Mouse (Mus musculus) gastrocnemius, adult 8-10 months (tissue): ENCODE data around the gene Zfp282. TPM values are rescaled to one million over a fixed set of nuclear protein-coding genes. Genes with fewer than 3 reads are reported as not detected.
"Not testable (repeated sequence)": the region's sequence is repeated elsewhere in the genome, so short reads cannot be mapped to it uniquely, and the experiment has no call there.

Experiments used
- DNase-seq, 2 experiments: peaks; one replicate each; pipeline ENCODE4 v3.0.0; 2022; ENCODE audit warnings: low spot score in 2 of 2
- total RNA-seq, 4 experiments: library from RNA; stranded (reverse); gene quantifications; 2 replicates each; pipeline ENCODE4 v1.2.4; 2022

Zfp282 gene
- 1 to 10 TPM; 4.7 to 5.9 (median 4.9) TPM for total RNA-seq

DNA sequence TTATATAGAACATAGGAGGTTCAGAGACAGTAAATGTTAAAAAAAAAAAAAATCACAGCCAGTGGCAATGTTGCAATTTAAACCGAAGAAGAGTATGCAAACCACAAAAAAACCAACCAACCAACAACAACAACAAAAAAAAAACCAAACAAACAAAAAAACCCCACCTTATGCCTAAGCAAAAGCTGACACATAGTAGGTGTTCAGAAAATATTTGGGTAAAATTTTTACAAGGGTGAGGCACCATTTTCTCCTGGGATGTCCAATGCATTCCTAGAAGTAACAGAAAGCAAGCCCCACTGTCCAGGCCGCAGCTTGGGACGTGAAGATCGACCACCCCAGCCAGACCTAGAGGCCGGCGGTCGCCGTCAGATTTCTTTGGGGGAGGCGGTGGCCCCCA is at the start of gene Zfp282:
Zfp282 (plus strand) TSS at position 147 of the 400 bp plus-strand sequence.
- no peak for DNase-seq

DNA sequence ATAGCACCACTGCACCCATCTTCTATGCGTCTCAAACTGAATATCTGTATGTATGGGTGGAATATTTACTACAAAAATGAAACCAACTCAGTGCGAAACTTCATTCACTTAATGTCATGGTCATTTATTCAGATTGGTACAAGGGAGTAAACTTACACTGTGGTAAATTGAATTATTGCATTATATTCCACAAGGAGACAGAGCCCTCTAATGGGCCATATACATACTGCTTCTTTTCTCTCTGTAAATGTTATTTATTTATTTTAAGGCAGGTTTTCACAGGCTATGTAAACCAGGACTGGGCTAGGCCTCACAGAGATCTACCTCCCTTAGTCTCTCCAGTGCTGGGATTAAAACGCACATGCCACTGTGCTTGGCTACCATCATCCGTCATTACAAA is 49.5 kb upstream of the Zfp282 start:
- no peak for DNase-seq

DNA sequence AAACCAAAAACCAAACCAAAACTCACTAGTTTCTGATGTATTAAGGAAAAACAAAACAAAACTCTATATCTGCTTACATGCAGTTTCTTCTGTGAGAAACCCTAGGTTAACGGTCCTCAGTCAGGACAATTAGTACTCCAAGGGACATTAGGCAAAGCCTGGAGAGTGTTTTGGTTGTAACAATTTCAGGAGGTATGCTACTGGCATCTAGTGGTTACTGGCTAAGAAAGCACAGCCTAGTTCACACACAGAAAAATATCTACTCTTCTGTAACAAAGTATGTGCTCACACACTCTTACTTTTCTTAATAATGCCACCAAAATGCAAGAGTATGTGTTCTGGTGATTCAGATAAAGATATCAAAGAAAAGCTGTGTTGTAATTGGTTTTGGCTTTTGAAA is 48.1 kb upstream of the Zfp282 start:
- DNase-seq = no peak

DNA sequence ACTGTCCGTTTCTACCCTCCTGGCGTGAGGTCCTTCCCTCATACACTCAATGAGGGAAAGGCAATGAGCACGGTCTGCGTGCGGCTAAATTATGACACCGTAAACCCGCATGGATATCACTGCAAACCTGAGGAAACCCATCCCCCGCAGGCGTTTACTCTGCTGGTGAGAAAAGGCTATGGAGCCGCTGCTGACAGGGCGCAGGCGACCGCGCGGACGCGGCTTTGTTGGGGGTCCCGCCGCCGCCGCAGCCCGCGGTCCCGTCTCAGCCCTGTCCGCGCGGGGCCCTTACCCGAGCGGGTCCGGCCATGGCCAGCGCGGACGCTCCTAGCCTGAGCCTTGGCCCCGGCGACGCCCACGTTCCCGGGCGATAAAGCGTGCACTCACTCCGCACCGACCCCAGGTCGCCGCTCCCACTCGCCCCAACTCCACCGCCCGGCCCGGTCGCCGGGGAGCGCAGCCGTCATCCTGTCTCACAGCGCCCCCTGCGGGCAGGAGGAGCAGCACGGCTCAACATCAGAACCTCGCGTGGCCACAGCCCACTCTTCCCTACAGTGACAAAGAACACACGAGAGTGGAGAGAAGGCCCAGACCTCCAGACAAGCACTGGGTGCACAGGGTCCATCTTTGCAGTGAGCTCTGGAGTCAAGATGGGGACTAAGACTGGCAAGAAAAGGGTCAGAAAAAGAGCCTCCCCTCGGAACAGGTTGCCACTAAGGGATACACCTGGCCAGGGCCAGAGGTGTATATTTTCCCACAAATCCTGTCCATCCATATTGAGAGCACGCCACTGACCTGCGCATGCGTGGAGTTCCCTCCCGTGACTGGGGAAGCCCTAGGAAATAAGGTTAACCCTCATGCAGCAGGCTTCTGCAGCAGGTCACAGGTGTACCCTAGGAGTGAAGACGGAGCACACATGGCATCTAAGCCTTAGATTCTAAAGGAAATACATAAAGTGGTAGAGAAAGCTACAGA is 46.6 kb upstream of the Zfp282 start, which contains the start of gene Zfp786:
Zfp786 (minus strand) TSS at position 764 of the 975 bp plus-strand sequence.
- peak; percentile 78 to 86 for DNase-seq

DNA sequence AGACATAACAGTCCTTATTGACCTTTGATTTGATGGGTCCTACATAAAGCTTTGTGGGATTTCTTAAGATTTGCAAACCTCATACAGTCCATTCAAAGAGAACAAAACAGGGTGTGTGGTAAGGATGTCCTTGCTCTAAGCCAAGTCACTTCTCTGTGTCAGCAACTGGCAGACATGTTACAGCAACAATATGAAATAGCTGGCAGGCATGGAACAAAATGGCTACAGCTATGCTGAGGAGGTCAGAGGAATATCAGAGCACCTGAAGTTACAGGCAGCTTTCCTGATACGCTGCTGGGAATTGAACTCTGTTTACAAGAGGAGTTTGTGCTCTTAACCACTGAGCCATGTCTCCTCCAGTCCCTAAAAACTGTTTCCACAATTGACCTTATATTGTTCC is 44.8 kb upstream of the Zfp282 start:
- DNase-seq = no peak

DNA sequence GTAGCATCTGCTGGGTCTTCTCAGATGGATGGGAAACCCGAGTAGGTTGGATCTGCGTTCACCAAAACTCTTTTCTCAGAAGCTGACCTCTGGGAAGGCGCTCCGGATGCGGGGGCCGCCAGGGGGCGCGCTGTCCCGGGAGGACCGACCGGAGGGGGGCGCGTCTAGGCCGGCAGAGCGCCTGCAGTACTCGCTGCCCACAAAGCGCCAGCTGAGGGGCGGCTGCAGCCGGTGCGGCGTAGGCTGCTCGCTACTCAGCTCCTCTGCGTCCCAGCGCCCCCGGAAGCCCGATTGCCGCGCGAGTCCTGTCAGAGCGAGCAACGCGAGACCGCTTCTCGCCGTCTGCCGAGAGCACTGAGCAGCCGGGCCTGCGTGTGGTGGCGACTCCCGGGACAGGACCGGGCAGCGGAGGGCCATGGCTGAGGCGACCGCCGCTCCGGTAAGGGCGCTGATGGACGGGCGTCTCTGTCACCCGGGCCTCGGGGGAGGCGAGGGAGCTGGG is 41.5 kb upstream of the Zfp282 start, which contains the start of gene Zfp398:
Zfp398 (plus strand) TSS at position 180 of the 502 bp plus-strand sequence.
- peak; percentile 95 for DNase-seq

DNA sequence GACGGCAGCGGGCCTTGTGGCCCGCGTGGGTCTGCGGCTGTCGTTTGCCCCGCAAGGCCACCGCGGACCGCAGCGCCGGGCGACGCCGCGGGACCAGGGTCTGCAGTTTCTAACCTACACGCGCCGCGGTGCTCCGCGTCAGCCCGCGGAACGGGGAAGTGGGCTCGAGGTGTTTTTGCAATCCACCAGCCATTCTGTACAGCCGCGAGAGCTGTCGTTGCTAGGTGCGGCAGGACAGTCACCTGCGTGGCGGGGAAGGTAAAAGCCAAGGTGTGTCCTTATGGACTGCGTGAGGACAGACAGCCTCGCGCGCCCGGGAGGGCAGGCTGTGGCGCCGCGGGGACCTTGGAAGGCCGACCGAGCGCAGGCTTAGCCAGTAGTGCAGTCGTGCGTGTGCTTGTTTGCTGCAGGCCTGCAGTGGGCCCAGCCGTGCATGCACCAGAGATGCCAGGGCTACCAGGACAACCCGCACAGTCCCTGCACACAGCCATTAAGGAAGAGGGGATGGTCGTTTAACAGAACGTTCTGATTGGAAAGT is 41.0 kb upstream of the Zfp282 start:
- peak; percentile 17 to 19 for DNase-seq

DNA sequence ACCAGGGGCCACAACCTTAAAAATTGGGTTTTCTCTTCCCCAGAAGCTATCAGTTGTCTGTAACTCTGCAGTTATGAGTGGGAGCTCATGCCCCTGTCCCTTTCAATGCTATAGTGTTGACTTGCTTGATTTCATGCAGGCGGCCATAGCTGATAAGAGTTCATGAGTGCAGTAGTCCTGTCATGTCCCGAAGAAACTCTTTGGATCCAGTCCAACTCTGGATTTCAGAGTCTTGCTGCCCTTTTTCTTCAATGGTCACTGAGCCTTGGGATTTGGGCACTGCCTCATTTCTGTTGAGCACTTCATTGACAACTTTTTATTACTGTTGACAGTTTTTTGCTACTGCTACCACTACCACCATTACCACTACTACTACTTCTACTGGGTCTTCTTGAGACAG is 39.4 kb upstream of the Zfp282 start:
- DNase-seq = no peak

DNA sequence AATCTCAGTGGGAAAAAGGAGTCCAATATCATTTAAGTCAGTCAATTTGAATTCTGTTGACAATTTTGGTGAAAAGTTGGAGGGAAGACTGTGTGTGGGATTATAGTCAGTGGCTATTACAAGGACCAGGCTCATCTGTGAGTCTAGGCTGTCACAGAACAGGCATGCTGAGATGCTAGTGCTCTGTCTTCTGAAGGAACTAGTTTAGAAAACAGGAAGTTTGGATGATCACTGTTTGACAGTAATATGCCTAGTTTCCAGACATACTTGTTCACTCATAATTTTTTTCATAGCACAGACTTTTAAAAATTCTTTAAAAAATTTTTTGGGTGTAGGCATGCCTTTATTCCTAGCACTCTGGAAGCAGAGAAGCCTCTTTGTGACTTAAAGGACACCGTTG is 35.9 kb upstream of the Zfp282 start:
- DNase-seq = no peak

DNA sequence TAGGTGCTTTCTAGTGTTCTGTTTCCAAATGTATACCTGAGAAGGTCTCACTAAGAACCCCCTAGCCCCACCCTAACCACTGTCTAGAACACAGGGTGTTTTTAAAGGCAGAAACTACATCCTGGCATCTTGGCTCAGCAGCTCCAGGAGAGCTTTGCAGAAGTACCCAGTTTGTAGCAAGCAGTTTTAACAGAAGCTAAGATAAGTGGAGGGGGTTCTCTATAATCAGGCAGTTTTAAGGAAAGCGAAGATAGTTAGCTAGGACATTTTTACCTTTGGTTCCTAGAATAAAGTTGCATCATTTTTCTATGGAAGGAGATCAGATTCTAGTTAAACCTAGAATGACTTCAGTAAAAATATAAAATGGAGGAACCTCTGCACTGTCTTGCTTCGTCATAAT is 35.2 kb upstream of the Zfp282 start:
- no peak for DNase-seq

DNA sequence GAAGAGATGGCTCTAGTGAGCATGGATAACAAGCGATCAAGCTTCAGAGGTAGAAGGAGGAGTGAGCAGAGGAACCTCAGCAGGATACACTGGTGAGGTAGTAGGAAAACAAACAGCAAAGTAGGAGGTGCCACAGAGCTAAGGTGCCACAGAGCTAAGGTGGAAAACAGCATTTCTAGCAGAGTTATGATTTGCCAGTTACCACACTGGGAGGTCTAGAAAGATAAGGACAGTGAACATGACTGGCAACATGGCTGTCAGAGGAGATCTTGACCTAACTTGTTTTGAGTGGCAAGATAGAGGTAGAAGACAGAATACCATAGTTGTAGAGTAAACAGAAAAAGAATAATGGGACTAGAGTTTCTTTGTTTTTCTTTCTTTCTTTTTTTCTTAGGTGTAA is 34.7 kb upstream of the Zfp282 start:
- no peak for DNase-seq

DNA sequence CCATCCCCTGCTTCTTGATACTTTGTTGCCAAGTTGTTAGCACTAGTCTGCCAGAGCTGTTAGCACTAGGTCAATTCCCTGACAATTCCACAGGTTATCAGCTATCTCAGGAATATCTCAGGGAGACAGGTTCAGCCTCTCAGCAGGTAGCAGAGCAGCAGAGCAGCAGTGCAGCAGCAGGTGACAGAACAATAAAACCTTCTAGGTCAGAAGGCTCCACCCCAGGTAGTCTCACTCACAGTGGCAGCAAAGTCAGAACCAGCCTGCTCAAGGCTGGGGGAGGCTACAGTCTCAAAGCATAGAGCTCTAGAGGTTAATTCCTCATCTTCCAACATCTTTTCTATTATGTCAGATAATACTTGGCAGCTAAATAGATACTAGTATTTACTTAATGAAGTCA is 31.2 kb upstream of the Zfp282 start:
- DNase-seq = no peak

DNA sequence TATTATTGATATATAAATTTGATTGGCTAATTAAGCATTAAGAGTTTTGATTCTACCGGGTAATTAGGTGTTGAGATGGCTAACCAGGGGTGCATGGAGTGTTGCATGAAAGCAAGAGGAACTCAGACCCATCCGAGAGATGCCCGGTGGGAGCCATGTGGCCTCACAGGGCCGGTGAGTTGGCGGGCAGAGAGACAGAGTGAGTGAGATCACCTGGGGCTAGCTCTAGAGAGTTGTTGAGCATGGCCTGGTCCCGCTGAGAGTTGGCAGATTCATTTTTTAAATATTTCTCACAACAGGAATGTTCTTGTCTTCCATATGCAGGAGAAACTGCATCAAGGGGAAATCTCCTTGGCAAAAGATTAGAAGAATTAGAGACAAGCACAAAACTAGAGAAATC is 19.8 kb upstream of the Zfp282 start:
- DNase-seq = no peak

DNA sequence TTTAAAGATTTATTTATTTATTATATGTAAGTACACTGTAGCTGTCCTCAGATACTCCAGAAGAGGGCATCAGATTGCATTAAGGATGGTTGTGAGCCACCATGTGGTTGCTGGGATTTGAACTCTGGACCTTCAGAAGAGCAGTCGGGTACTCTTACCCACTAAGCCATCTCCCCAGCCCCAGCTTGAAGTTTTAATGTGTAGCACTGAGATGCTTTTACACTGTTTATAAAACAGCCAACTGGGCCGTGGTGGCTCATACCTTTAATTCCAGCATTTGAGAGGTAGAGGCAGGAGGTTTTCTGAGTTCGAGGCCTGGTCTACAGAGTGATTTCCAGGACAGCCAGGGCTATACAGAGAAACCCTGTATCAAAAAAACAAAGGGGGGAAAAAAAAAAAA is 19.3 kb upstream of the Zfp282 start:
- not testable (repeated sequence) for DNase-seq

DNA sequence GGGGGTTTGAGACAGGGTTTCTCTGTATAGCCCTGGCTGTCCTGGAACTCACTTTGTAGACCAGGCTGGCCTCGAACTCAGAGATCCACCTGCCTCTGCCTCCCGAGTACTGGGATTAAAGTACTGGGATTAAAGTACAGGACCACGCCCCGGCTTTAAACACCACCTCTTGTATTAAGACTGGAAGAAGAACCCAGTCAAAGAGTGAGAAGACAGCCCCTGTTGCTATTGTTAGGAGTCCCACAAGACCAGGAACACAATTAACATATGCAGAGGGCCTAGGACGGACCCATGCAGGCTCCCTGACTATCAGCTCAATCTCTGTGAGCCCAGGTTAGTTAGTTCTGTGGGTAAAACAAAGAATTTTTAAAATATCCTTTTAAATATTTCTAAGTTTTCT is 4.7 kb upstream of the Zfp282 start:
- DNase-seq = no peak

DNA sequence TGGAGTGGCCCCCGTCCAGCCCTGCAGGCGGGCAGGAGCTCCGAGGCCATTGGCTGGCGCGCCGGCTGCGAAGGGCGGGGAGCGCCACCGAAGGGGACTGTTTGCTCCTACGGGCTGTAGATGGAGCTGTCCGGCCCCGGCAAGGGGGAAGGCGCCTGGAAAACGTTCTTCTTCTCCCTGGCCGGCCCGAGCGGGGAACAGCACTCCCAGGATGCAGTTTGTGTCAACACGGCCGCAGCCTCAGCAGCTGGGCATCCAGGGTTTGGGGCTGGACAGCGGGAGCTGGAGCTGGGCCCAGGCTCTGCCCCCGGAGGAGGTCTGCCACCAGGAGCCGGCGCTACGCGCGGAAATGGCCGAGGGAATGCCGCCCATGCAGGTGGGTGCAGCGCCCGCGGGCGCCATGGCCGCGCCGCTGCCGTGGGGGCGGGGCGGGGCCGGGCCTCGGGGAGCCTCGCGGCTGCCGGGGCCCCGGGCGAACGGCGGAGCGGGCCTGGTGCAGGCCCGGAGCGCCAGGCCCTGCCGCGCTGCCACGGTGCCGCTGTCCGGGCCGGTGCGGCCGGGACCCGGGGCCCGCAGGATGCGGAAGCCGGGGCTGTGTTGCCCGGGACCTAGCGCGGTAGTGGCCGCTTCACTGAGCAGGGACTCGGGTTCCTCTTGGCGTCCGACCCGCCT is 593 bp downstream of the Zfp282 start:
- DNase-seq = peak; percentile 83 to 87

DNA sequence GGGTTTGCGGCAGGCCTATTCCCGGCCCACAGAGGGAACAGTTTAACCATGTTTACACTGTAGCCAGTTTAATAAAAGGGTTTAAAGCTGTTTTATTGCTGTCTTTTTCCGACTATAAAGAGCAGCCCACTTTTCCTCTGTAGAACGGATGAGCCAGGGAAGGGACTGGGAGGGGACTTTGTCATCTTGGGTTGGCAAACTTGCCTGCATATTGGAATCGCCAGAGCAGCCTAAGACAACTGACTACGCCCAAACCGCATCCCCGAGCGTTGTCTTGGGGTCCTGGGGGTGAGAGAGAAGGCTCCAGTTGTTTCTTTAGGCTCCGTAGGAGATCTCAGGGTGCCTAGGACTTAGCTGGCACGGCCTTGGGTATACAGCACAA is 1.1 kb downstream of the Zfp282 start:
- DNase-seq = no peak

DNA sequence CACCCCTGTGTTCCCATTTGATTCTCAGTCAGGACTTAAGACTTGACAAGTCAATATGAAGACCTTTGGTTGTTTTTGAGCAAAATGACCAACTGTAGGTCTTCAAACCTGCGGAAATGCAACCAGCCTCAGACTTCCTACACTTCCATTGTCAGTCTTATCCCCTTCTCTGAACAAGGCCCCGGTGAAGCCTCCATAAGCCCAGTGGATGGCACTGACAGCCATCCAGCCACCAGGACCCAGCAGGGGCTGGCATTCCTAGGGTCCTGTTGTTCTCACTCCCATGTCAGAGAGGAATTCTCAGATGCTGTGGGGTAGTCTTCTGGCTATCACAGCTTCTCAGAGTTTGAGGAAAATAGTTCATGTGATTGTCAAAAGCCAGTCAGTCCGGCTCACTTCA is 1.6 kb downstream of the Zfp282 start:
- no peak for DNase-seq

DNA sequence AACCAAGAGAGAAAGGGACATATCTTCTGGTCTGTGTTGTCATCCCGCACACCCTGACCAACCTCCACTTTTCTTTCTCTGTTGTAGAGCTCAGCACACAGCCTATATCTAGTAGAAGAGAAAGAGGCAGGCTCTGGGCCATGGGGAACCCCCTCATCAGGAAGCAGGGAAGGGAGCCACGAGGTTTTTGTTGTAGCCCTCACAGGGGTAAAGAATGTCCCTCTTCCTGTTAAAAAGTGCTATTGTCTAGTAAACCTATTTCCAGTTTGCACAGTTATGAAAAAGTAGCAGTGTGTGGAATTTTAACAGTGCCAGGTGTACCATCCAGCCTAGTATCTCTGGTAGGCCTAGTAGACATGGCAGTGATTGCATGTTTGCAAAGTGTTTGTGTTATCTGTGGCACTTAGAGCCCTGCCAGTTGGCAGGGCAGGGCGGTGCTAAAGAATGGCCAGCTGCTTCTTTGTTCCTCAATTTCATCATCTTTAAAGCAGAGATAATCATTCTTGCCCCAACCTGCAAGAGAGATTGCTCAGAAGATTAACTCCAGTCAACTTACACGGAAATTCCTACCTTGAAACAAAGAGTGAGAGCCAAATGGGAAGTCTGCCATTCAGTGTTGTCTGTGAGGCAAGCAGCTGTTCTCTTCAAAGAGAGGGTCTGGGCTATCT is 2.2 kb downstream of the Zfp282 start:
- no peak for DNase-seq

DNA sequence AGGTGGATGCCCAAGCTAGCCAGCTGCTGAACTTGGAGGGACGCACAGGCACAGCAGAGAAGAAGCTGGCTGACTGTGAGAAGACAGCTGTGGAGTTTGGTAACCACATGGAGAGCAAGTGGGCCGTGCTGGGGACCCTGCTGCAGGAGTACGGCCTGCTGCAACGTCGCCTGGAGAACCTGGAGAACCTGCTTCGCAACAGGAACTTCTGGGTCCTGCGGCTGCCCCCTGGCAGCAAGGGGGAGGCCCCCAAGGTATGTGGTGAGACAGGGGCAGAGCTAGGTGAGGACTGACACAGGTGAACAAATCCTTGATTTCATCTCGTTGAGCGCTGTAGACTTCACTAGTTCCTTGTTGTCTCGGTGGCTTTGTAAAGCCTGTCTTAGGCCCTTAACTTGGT is 3.2 kb downstream of the Zfp282 start:
- DNase-seq = no peak

DNA sequence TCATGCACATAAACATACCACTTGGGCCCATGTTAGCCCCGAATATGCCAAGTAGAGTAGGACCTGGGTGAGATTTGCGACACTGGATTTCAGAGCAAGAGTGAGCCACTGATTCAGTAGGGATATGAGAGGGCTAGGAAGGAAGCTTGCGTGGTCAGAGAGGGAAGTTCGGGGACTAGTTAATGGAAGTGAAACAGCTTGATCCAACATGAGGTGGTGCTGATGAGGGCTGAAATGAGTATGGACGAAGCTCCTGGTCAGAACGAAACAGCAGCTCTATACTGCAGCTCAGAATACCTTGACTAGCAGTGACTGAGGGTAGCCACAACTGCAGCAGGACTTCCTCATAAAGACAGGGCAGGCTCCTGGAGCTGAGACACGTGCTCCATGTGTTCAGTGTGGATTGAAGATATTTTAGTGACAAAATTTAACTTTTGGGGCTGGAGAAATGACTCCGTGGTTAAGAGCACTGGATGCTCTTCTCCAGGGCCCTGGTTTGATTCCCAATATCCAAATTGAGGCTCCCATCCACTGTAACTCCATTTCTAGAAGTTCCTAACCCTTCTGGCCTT is 11.9 kb downstream of the Zfp282 start:
- no peak for DNase-seq
